Mouse (Mus musculus) cortical plate, adult 2 months (tissue): Measurements from ENCODE around the gene Sik2.

ENCODE experiments used
- CTCF ChIP-seq: fragments of 200-500 bp; IDR thresholded peaks from 2 replicates; pipeline ENCODE4 v1.5.1; 2011; ENCODE audit warnings: mild to moderate bottlenecking, control low read depth, low read length; ENCODE audit not compliant: insufficient read depth; ENCODE audit errors: extremely low read depth
- POLR2A ChIP-seq: fragments of 200-500 bp; IDR thresholded peaks from 2 replicates; pipeline ENCODE4 v1.6.1; 2011; ENCODE audit warnings: mild to moderate bottlenecking, low read length, control low read depth; ENCODE audit not compliant: insufficient read depth; ENCODE audit errors: extremely low read depth

DNA sequence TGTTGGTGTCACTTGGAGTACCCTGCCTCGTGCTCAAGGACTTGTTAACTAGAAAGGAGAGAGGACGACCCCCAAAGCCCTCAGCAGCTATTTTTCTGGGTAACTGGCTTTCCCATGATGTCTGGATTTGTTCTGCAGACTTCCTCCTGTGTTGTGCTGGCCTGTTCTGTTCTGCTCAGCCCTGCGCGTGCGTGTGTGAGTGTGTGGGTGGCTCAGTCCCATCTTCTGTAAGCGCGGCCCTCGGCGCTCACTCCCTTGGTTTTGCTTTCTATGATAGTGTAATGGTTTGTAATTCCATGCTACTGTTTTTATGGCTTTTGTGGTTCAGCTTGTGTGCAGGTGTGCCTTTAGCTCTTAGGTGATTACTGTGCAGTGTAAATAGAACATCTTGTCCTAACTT is 135.7 kb downstream of the Sik2 start:
- TF ChIP-seq CTCF: no peak
- TF ChIP-seq POLR2A: no peak
